Mouse (Mus musculus) lung, postnatal 0 days (tissue): ENCODE measurements around the gene Klc1.

ENCODE experiments used
- CTCF ChIP-seq: IDR thresholded peaks from 2 replicates; pipeline ENCODE4 v1.5.1; 2016; ENCODE audit warnings: antibody characterized with exemption, mild to moderate bottlenecking
- EP300 ChIP-seq: IDR thresholded peaks from 2 replicates; pipeline ENCODE4 v1.6.1; 2016; ENCODE audit warnings: antibody characterized with exemption, mild to moderate bottlenecking, control low read depth

DNA sequence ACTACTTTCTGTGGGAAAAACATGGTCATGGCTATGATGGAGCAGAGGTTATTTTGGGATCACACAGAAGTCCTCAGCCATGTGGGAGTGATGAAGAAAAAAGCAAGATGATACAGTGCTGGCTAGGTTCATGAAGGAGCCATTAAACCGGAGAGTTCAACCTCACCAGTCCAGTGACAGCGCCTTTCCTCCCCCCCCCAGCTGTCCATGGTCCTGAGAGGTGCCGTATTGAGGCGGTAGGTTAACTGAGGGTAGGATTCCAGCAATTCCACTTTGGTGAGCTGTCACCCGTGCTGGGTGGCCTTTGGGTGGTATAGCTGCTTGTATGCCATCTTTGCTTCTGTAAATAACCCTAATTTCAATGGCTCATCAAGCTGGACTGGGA lies 2.0 kb upstream of the Klc1 start:
- no peak for TF ChIP-seq CTCF
- no peak for TF ChIP-seq EP300
